Mouse (Mus musculus): ENCODE data around the gene Prkca. TPM values are rescaled to one million over a fixed set of nuclear protein-coding genes. Genes with fewer than 3 reads are reported as not detected.

The Prkca gene
- polyA plus RNA-seq, 1 experiment from 2014 or later: 6.5 TPM

DNA sequence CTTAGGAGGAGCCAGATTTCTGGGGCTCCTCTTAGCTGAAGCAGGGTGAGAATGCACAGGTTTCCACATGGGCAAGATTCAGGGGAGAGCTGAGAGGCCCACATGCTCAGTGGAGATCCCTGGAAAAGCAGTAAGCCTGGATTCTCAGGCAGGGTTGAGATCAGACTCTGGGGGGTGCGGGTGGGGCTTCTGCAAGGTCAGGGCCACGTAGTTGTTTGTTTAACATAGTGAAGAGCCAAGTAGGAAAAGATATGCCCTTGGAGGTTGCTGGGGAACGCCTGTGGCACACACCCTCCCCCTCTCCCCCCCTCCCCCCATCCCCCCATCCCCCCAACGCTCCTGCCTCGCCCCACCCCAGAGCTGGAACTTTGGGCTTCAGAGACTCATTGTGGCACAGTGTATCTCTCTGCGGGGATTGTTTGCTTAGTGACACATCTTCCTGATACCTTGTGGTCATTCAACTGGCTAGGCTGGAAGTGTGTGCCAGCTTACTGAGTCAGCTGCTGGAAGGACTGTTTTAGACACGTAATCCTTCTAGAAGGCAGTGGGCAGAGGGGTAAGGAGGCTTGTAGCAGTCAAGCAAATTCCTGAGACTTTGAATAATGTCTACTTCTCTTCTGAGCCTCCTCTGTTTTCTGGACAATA lies 21.3 kb upstream of the Prkca start:
- Histone ChIP-seq H3K4me1 (ENCODE audit: control insufficient read depth, insufficient read depth, low read length) (no peaks in the 10 kb centered on the region), H3K27me3 (ENCODE audit: control insufficient read depth, insufficient read depth, low read depth, low read length) (no peaks in the 10 kb centered on the region), H3K9ac (ENCODE audit: low read depth, low read length) (no peak overlapping the region), H3K36me3 (ENCODE audit: control insufficient read depth, insufficient read depth, low read length) (no peaks in the 10 kb centered on the region), H3K4me2 (ENCODE audit: low read length) (no peak overlapping the region), H3K4me3 (ENCODE audit: low read depth, low read length) (no peak overlapping the region), H3K27ac (ENCODE audit: low read length) (no peak overlapping the region), H3K9me3 (replicated peaks; ENCODE audit: control insufficient read depth, low read length, poor library complexity, severe bottlenecking) (no peaks in the 10 kb centered on the region)
- WGBS: 50% methylated on average over 7 of the region's 7 CpGs
- ATAC-seq: no peak

GRCm38 (mm10) chr11:108363991-108364390 lies 20.3 kb upstream of the Prkca start:
- Histone ChIP-seq H3K9ac (ENCODE audit: low read depth, low read length) (no peak overlapping the region), H3K27me3 (ENCODE audit: control insufficient read depth, insufficient read depth, low read depth, low read length) (no peaks in the 10 kb centered on the region), H3K27ac (ENCODE audit: low read length) (no peak overlapping the region), H3K4me2 (ENCODE audit: low read length) (no peak overlapping the region), H3K9me3 (replicated peaks; ENCODE audit: control insufficient read depth, low read length, poor library complexity, severe bottlenecking) (no peaks in the 10 kb centered on the region), H3K4me3 (ENCODE audit: low read depth, low read length) (no peak overlapping the region), H3K4me1 (ENCODE audit: control insufficient read depth, insufficient read depth, low read length) (no peaks in the 10 kb centered on the region), H3K36me3 (ENCODE audit: control insufficient read depth, insufficient read depth, low read length) (no peaks in the 10 kb centered on the region)
- 89% methylated on average over 4 of the region's 4 CpGs for WGBS
- no peak for ATAC-seq

- WGBS: 95% methylated on average over 5 of the region's 5 CpGs
- no peaks in the 10 kb centered on the region for H3K36me3 ChIP-seq (ENCODE audit: control insufficient read depth, insufficient read depth, low read length)
- H3K9me3 ChIP-seq (replicated peaks; ENCODE audit: control insufficient read depth, low read length, poor library complexity, severe bottlenecking): no peaks in the 10 kb centered on the region
- no peak for ATAC-seq
- no peak overlapping the region for H3K27ac ChIP-seq (ENCODE audit: low read length)
- H3K9ac ChIP-seq (ENCODE audit: low read depth, low read length): no peak overlapping the region
- no peak overlapping the region for H3K4me2 ChIP-seq (ENCODE audit: low read length)
- no peak overlapping the region for H3K4me3 ChIP-seq (ENCODE audit: low read depth, low read length)
- H3K4me1 ChIP-seq (ENCODE audit: control insufficient read depth, insufficient read depth, low read length): no peaks in the 10 kb centered on the region
- no peaks in the 10 kb centered on the region for H3K27me3 ChIP-seq (ENCODE audit: control insufficient read depth, insufficient read depth, low read depth, low read length)
Observed at GRCm38 (mm10) chr11:108362965-108363364, 19.2 kb upstream of the Prkca start.

DNA sequence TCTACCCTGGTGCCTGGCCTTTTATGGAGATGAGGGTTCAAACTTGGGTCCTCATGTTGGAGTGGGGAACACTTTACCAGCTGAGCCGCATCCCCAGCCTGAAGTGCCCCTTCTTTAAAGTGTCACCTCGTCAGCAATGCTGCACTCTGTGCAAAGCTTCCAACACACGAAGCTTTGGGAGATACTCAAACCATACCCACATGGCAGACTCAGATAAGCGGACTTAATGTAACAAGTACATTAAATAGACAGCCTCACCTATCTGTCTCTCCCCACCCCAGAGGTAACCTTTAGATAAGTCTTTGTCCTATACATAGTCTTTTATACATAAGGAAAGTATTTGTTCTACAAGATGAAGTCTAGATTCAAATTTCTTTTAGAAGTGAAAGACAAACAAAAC lies 17.3 kb upstream of the Prkca start:
- no peaks in the 10 kb centered on the region for H3K4me1 ChIP-seq (ENCODE audit: control insufficient read depth, insufficient read depth, low read length)
- no peaks in the 10 kb centered on the region for H3K36me3 ChIP-seq (ENCODE audit: control insufficient read depth, insufficient read depth, low read length)
- ATAC-seq: no peak
- no peaks in the 10 kb centered on the region for H3K27me3 ChIP-seq (ENCODE audit: control insufficient read depth, insufficient read depth, low read depth, low read length)
- H3K9ac ChIP-seq (ENCODE audit: low read depth, low read length): no peak overlapping the region
- no peak overlapping the region for H3K27ac ChIP-seq (ENCODE audit: low read length)
- H3K9me3 ChIP-seq (replicated peaks; ENCODE audit: control insufficient read depth, low read length, poor library complexity, severe bottlenecking): no peaks in the 10 kb centered on the region
- H3K4me3 ChIP-seq (ENCODE audit: low read depth, low read length): no peak overlapping the region
- no peak overlapping the region for H3K4me2 ChIP-seq (ENCODE audit: low read length)
- WGBS: 87% methylated on average over 4 of the region's 4 CpGs

GRCm38 (mm10) chr11:108358911-108359310 lies 15.2 kb upstream of the Prkca start:
- no peak overlapping the region for H3K4me2 ChIP-seq (ENCODE audit: low read length)
- no peaks in the 10 kb centered on the region for H3K27me3 ChIP-seq (ENCODE audit: control insufficient read depth, insufficient read depth, low read depth, low read length)
- no peaks in the 10 kb centered on the region for H3K4me1 ChIP-seq (ENCODE audit: control insufficient read depth, insufficient read depth, low read length)
- no peak overlapping the region for H3K27ac ChIP-seq (ENCODE audit: low read length)
- ATAC-seq: no peak
- WGBS: 79% methylated on average over 6 of the region's 6 CpGs
- no peaks in the 10 kb centered on the region for H3K9me3 ChIP-seq (replicated peaks; ENCODE audit: control insufficient read depth, low read length, poor library complexity, severe bottlenecking)
- H3K4me3 ChIP-seq (ENCODE audit: low read depth, low read length): no peak overlapping the region
- no peaks in the 10 kb centered on the region for H3K36me3 ChIP-seq (ENCODE audit: control insufficient read depth, insufficient read depth, low read length)
- H3K9ac ChIP-seq (ENCODE audit: low read depth, low read length): no peak overlapping the region

GRCm38 (mm10) chr11:108356020-108356419 lies 12.3 kb upstream of the Prkca start:
- H3K4me3 ChIP-seq (ENCODE audit: low read depth, low read length): no peak overlapping the region
- H3K9me3 ChIP-seq (replicated peaks; ENCODE audit: control insufficient read depth, low read length, poor library complexity, severe bottlenecking): no peaks in the 10 kb centered on the region
- no peak overlapping the region for H3K27ac ChIP-seq (ENCODE audit: low read length)
- H3K9ac ChIP-seq (ENCODE audit: low read depth, low read length): no peak overlapping the region
- H3K27me3 ChIP-seq (ENCODE audit: control insufficient read depth, insufficient read depth, low read depth, low read length): no peaks in the 10 kb centered on the region
- no peaks in the 10 kb centered on the region for H3K4me1 ChIP-seq (ENCODE audit: control insufficient read depth, insufficient read depth, low read length)
- H3K36me3 ChIP-seq (ENCODE audit: control insufficient read depth, insufficient read depth, low read length): no peaks in the 10 kb centered on the region
- 93% methylated on average over 4 of the region's 4 CpGs for WGBS
- no peak for ATAC-seq
- H3K4me2 ChIP-seq (ENCODE audit: low read length): no peak overlapping the region

- Histone ChIP-seq H3K9me3 (replicated peaks; ENCODE audit: control insufficient read depth, low read length, poor library complexity, severe bottlenecking) (no peaks in the 10 kb centered on the region), H3K27ac (ENCODE audit: low read length) (no peak overlapping the region), H3K36me3 (ENCODE audit: control insufficient read depth, insufficient read depth, low read length) (no peaks in the 10 kb centered on the region), H3K27me3 (ENCODE audit: control insufficient read depth, insufficient read depth, low read depth, low read length) (no peaks in the 10 kb centered on the region), H3K4me1 (ENCODE audit: control insufficient read depth, insufficient read depth, low read length) (peaks cover 7% of the 10 kb centered on the region), H3K4me3 (ENCODE audit: low read depth, low read length) (no peak overlapping the region), H3K9ac (ENCODE audit: low read depth, low read length) (no peak overlapping the region), H3K4me2 (ENCODE audit: low read length) (no peak overlapping the region)
- no peak for ATAC-seq
- WGBS: 94% methylated on average over 10 of the region's 10 CpGs
Observed at GRCm38 (mm10) chr11:108352842-108353388, 9.2 kb upstream of the Prkca start.

DNA sequence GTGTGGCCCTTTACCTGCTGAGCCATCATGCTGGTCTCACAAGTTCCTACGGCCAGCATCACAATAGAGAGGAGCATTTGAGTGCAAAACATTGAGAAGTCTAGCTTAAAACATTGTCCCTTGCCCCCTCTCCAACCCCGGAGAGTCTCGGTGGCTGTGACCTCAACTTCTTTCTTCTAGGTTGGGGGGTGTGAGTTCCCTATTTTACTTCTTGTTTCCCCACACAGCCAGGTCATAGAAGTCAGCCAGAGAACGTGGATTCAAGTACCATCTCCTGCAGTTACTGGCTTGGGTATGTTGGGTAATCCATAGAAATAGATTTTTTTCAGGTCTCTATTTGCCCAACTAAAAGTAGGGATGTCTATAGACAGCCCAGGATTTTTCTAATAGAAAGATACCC lies 7.1 kb upstream of the Prkca start:
- 89% methylated on average over 4 of the region's 4 CpGs for WGBS

DNA sequence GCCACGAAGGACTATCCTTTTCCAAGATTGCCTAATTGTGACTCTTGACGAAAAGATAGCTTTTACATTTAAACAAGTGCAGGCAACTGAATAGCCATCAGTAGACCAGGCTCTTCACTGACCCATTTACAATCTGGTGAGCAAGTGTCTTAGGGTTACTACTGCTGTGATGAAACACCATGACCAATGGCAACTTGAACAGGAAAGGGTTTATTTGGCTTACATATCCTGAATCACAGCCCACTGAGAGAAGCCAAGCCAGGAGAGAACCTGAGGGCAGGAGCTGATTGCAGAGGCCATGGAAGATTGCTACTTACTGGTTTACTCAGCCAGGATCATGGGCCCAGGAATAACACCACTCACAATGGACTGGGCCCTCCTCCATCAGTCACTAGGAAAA lies 1.6 kb upstream of the Prkca start:
- Histone ChIP-seq H3K9me3 (replicated peaks; ENCODE audit: control insufficient read depth, low read length, poor library complexity, severe bottlenecking) (no peaks in the 10 kb centered on the region), H3K9ac (ENCODE audit: low read depth, low read length) (no peak overlapping the region), H3K4me2 (ENCODE audit: low read length) (no peak overlapping the region), H3K27me3 (ENCODE audit: control insufficient read depth, insufficient read depth, low read depth, low read length) (no peaks in the 10 kb centered on the region), H3K4me1 (ENCODE audit: control insufficient read depth, insufficient read depth, low read length) (peaks cover 29% of the 10 kb centered on the region), H3K4me3 (ENCODE audit: low read depth, low read length) (no peak overlapping the region), H3K36me3 (ENCODE audit: control insufficient read depth, insufficient read depth, low read length) (no peaks in the 10 kb centered on the region), H3K27ac (ENCODE audit: low read length) (no peak overlapping the region)
- WGBS: 82% methylated on average over 2 of the region's 2 CpGs
- no peak for ATAC-seq

More for the DNA sequence above, 7.1 kb upstream of the Prkca start:
- no peak for ATAC-seq
- H3K4me1 ChIP-seq (ENCODE audit: control insufficient read depth, insufficient read depth, low read length): peaks cover 7% of the 10 kb centered on the region
- no peaks in the 10 kb centered on the region for H3K27me3 ChIP-seq (ENCODE audit: control insufficient read depth, insufficient read depth, low read depth, low read length)
- no peaks in the 10 kb centered on the region for H3K36me3 ChIP-seq (ENCODE audit: control insufficient read depth, insufficient read depth, low read length)
- no peak overlapping the region for H3K27ac ChIP-seq (ENCODE audit: low read length)
- H3K9me3 ChIP-seq (replicated peaks; ENCODE audit: control insufficient read depth, low read length, poor library complexity, severe bottlenecking): no peaks in the 10 kb centered on the region
- H3K9ac ChIP-seq (ENCODE audit: low read depth, low read length): no peak overlapping the region
- H3K4me2 ChIP-seq (ENCODE audit: low read length): no peak overlapping the region
- H3K4me3 ChIP-seq (ENCODE audit: low read depth, low read length): no peak overlapping the region

Measured in midbrain, embryonic 16.5 days (tissue).